Mouse (Mus musculus) activated CD4-positive, CD25-positive, alpha-beta regulatory T cell (primary cell): ENCODE measurements around the gene Sult6b1. TPM values are rescaled to one million over a fixed set of nuclear protein-coding genes. Genes with fewer than 3 reads are reported as not detected.

Experiments used
- polyA plus RNA-seq, 2 experiments: library from polyadenylated mRNA; unstranded; fragments of 100-300 nt; shearing (Covaris generic); gene quantifications; one replicate each; pipeline ENCODE4 v1.2.1; 2017

Sult6b1 gene
- 1 to 10 TPM in 1 of 2 experiments, not detected in 1; 1.5 TPM for polyA plus RNA-seq

DNA sequence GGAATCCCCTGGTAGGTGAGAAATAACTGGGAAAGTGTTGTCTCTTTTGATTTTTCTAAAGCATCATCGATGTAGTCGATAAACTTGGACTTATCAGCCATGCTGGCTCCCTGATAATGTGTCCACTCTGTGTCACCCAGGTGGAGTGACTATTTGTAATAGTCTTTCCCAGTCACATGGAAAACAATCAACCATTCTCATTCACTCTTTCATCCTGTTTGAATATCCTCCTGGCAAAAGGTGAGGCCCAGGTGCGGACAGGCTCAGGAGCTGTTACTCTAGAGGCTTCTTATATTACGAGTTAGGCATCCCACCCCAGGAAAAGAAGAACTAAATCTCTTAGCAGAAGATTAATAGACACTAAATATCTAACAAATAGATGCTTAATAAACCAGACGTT is at the start of gene Sult6b1:
Sult6b1 (minus strand) TSS at position 101 of the 400 bp plus-strand sequence.

DNA sequence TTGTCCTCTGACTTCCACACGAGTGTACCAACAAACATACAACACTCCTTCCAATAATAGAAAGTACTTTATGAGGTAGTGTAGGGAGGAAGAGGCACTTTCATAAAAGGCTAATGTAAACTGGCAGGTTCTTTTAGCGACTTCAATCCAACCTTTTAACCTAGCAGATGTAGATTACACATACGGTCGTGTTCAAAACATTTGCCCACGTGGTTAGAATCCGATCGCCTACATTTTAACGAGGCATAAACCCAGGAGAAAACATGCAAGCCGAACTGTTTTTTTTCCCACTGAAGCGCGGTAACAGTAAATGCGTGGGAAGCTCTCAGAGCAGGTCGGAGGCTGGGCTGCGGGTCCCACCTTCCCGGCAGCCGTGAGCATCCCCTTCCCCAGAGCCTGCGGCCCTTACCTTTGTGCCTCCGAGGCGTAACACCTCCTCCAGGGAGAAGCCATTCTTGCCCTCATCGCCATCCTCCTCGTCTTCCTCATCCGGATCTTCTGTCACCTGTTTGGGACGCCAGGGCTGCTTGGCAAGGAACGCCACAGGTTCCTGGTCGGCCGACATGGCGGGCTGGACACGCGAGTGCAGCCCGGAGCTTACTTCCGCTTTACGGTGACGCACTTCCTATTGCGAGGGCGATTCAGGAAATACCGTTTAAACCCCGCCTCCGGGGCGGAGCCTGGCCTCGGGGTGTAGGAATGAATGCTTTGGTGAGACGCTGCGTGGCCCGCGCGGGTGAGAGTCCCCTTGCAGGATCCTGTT is 29.9 kb upstream of the Sult6b1 start, which contains the start of the genes Cebpz and Ndufaf7:
Cebpz (minus strand) TSS at position 601 of the 763 bp plus-strand sequence.
Ndufaf7 (plus strand) TSS at position 671 of the 763 bp plus-strand sequence.

DNA sequence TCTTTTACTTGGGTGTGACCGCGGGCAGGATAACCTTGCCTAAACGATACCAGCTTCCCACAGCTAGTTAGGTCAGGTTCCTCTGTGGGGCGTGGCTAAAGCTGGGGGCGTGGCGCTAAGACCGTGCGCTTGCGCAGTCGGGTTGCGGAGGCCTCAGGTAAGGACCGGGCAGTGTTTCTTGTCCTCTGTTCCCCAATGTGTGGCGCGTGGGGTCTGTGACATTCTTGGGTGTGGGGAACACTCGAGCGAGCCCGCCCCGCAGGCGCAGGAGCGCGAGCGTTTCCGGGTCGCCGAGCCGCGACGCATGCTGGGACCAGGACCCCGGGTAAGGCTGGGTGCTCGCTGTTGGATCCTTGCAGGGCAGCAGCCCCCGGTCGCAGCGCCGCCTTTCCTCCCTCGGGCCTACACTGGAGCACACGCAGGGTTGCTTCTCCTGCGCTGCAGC is 9.6 kb upstream of the Sult6b1 start, which contains the start of gene Cebpzos:
Cebpzos (plus strand) TSS at position 132 of the 445 bp plus-strand sequence.

DNA sequence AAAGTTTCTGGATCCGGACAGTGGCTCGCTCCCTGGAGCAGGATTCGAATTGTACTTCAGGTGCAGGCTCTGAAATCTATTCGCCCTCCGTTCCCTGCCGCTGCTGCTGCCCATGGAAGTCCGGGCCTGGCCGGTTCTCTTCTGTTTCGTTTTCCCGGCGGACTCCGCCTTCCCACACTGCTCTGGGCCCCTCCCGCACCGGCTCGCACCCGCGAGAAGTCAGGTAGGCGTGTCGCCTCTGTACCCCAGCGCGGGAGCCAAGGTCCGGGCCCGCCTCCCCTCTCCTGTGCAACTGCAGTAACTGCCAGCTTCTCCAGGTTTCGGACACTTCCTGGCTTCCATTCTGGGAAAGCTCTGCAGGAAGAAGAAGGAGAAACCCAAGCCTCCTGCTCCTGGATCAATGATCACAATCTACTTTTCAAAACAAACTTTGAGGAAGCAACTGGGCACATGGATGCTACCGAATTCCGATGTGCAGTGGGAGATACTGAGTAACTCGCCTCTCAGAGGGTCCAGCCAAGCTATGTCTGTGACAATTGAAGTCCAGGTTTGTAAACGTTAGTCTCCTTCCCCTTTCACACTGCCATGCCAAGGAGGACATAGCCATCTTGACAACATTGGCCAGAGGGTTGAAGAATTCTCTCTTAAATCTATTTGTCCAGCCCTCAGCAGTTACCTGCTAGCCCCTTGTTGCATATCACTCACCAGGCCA is 24.2 kb downstream of the Sult6b1 start, which contains the start of gene Eif2ak2:
Eif2ak2 (minus strand) TSS at position 173 of the 712 bp plus-strand sequence.

DNA sequence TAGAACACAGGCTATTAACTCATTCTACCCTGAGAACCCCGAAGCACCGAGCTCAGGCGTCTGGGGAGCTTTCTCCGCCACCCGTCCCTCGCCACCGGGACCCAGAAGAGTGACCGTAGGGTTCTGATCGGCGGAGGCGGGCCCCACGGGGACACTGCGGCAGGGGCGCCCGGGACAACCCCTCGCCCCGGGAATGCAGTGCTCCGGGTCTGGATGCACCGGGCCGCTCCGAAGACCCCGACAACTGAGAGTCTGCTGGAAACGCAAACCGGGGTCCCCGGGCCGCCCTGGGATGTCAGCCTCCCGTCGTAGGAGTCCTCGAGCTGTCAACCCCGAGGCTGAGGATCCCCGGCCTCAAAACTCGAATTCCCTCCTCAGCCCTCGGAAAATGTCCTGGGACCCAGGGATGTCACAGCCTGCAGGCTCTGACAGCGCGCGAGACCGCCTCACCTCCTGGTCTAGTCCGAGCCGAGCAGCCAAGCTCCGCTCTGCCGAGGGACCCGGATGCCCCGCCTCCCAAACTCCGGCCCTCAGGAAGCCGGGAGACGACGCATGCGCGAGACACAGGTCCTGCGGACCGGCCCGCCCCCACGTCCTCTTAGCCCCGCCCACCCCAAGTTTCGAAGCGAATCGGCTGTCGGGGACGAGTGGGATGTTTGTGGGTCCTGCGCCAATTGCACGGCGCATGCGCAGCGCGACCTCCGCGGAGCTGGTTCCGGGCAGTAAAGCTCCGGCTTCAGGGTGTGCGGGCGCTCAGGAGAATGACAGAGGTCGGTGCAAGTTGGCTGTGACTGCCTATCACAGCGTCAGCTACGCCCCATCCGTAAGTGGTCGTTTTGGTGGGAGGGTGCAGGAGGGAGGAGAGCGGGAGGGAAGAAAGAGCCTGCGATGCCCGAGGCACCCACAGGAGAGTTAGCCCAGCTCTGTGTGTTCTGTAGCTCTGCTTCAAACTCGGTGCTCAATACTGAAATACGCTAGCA is 71.6 kb downstream of the Sult6b1 start, which contains the start of the genes Heatr5b and Gpatch11:
Heatr5b (minus strand) TSS at position 509 of the 980 bp plus-strand sequence.
Gpatch11 (plus strand) TSS at position 712 of the 980 bp plus-strand sequence.

Other genes starting within 250 kb of the Sult6b1 start
- gene Strn, start 169.8 kb downstream of the Sult6b1 start, polyA plus RNA-seq: 10 to 100 TPM in 1 of 2 experiments, 1 to 10 TPM in 1; 8.7 to 16.2 TPM
- gene Heatr5b, start 71.6 kb downstream of the Sult6b1 start, polyA plus RNA-seq: 10 to 100 TPM; 13.2 to 21.5 TPM
- 10 to 100 TPM; 78.5 to 87.0 TPM for gene Gpatch11, start 71.4 kb downstream of the Sult6b1 start, polyA plus RNA-seq
- 10 to 100 TPM; 10.0 to 31.3 TPM for gene Eif2ak2, start 24.4 kb downstream of the Sult6b1 start, polyA plus RNA-seq
- 10 to 100 TPM; 56.2 to 58.2 TPM for gene Cebpzos, start 9.5 kb upstream of the Sult6b1 start, polyA plus RNA-seq
- gene Cebpz, start 30.1 kb upstream of the Sult6b1 start, polyA plus RNA-seq: 100 to 1,000 TPM in 1 of 2 experiments, 10 to 100 TPM in 1; 65.6 to 103 TPM
- gene Ndufaf7, start 30.1 kb upstream of the Sult6b1 start, polyA plus RNA-seq: 10 to 100 TPM; 43.9 to 51.6 TPM
- 10 to 100 TPM; 11.1 to 13.1 TPM for gene Prkd3, start 113.8 kb upstream of the Sult6b1 start, polyA plus RNA-seq
- 1 to 10 TPM; 1.0 to 1.6 TPM for gene Qpct, start 144.9 kb upstream of the Sult6b1 start, polyA plus RNA-seq